Mouse (Mus musculus) heart, embryonic 14.5 days (tissue): ENCODE results near the gene Auts2. TPM values are rescaled to one million over a fixed set of nuclear protein-coding genes. Genes with fewer than 3 reads are reported as not detected.

Source experiments
- ATAC-seq: fragments of 200-750 bp; cut with Nextera tagmentation; 2 replicates; pipeline ENCODE4 v1.8.0; 2017; ENCODE audit warnings: low read depth, moderate TSS enrichment; ENCODE audit not compliant: insufficient number of reproducible peaks, insufficient read depth, low FRiP score
- H3K27ac ChIP-seq, 2 experiments: fragments of 200-500 bp in 1 of 2; fragments of 300-500 bp in 1 of 2; sonication (generic) in 1 of 2; replicated peaks in 1 of 2; 2 replicates each; pipeline ENCODE4 v1.5.1; 2012 to 2014; ENCODE audit warnings: low read depth in 2 of 2, low read length in 2 of 2, control low read depth in 1 of 2, mild to moderate bottlenecking in 1 of 2, mixed read lengths in 1 of 2; ENCODE audit not compliant: control insufficient read depth in 1 of 2, insufficient read depth in 1 of 2
- H3K27me3 ChIP-seq: fragments of 300-500 bp; sonication (generic); 2 replicates; pipeline ENCODE4 v1.6.1; 2014; ENCODE audit warnings: mild to moderate bottlenecking, low read length, control low read depth; ENCODE audit not compliant: control insufficient read depth, insufficient read depth
- H3K36me3 ChIP-seq: fragments of 300-500 bp; sonication (generic); 2 replicates; pipeline ENCODE4 v1.6.1; 2014; ENCODE audit warnings: mild to moderate bottlenecking, control low read depth, low read length, mixed read lengths; ENCODE audit not compliant: control insufficient read depth, insufficient read depth
- H3K4me1 ChIP-seq, 2 experiments: fragments of 200-500 bp in 1 of 2; fragments of 300-500 bp in 1 of 2; sonication (generic) in 1 of 2; 2 replicates each; pipeline ENCODE4 v1.6.1; 2012 to 2014; ENCODE audit warnings: low read length in 2 of 2, control low read depth in 1 of 2, mixed read lengths in 1 of 2; ENCODE audit not compliant: control insufficient read depth in 2 of 2, insufficient read depth in 2 of 2
- H3K4me2 ChIP-seq: fragments of 300-500 bp; sonication (generic); 2 replicates; pipeline ENCODE4 v1.6.1; 2014; ENCODE audit warnings: mild to moderate bottlenecking, low read length
- H3K4me3 ChIP-seq, 2 experiments: fragments of 200-500 bp in 1 of 2; fragments of 300-500 bp in 1 of 2; sonication (generic) in 1 of 2; 2 replicates each; pipeline ENCODE4 v1.5.1; 2012 to 2014; ENCODE audit warnings: low read length in 2 of 2, mild to moderate bottlenecking in 2 of 2, control low read depth in 1 of 2, low read depth in 1 of 2, moderate library complexity in 1 of 2; ENCODE audit not compliant: control insufficient read depth in 1 of 2, insufficient read depth in 1 of 2
- H3K9ac ChIP-seq: fragments of 300-500 bp; sonication (generic); 2 replicates; pipeline ENCODE4 v1.6.1; 2014; ENCODE audit warnings: mild to moderate bottlenecking, low read length
- H3K9me3 ChIP-seq: fragments of 300-500 bp; sonication (generic); 2 replicates; pipeline ENCODE4 v1.6.1; 2016; ENCODE audit warnings: low read length, control low read depth; ENCODE audit not compliant: control insufficient read depth
- WGBS: fragments of 180-500 bp; shearing (Covaris S2); extraction: QIAGEN DNeasy Blood & Tissue Kit; methylation state at CpG from one replicate; pipeline ENCODE4 v1.1.7; 2014; 5-methylcytosine and 5-hydroxymethylcytosine counted together
- polyA plus RNA-seq: library from polyadenylated mRNA; unstranded; fragments of >200 nt; fragmentation: Nextera tagmentation; extraction: Ambion mirVana; gene quantifications from 2 replicates; pipeline ENCODE4 v1.2.1, GENCODE M21; 2014

The Auts2 gene
- polyA plus RNA-seq, 1 experiment from 2014 or later = 18.0 TPM

DNA sequence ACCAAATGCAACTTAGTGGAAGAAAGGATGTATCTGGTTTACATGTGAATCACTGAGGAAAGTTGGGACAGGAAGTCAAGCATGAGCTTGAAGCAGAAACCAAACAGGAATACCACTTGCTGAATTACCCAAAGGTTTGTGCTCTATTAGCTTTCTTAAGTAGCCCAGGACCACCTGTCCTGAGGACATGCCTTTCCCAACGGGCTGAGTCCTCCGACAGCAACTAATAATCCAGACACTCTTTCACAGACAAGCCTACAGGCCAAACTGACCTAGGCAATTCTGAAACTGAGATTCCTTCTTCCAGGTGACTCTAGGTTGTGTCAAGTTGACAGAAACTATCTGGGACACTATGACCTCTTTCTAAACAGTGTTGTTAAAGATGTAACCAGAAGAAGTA is 44.2 kb downstream of the Auts2 start:
- no peak overlapping the region for H3K9ac ChIP-seq
- ATAC-seq = no peak
- no peak overlapping the region for H3K4me2 ChIP-seq
- no peaks in the 10 kb centered on the region for H3K27me3 ChIP-seq
- no peaks in the 10 kb centered on the region for H3K9me3 ChIP-seq
- WGBS = 74% methylated on average over 2 of the region's 2 CpGs
- no peak overlapping the region for H3K27ac ChIP-seq
- no peaks in the 10 kb centered on the region for H3K36me3 ChIP-seq
- H3K4me3 ChIP-seq = no peak overlapping the region
- H3K4me1 ChIP-seq = peaks cover 4 to 5% of the 10 kb centered on the region in 2 experiments

DNA sequence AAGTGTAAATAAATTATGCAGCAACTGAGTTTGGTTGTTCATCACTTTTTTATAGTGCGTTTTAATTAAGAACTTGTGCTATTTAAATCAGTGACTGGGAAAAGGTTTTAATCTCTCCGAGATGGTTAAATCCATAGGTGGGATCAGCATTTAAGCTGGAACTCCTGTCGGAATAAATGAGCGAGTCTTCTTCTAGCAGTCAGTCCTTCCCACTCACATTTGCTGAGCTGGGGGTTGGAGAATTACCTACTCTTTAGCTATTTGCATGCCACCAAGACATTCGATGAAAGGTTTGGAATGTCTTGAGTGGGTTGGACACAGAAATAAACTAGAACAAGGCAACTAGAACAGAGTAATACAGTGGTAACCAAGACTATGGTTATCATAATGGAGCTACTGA is 45.1 kb downstream of the Auts2 start:
- no peak for ATAC-seq
- WGBS = 87% methylated on average over 5 of the region's 5 CpGs
- Histone ChIP-seq H3K9me3 (no peaks in the 10 kb centered on the region), H3K27ac (no peak overlapping the region), H3K27me3 (no peaks in the 10 kb centered on the region), H3K4me1 (peaks cover 4 to 5% of the 10 kb centered on the region in 2 experiments), H3K4me2 (no peak overlapping the region), H3K4me3 (no peak overlapping the region), H3K36me3 (no peaks in the 10 kb centered on the region), H3K9ac (no peak overlapping the region)

DNA sequence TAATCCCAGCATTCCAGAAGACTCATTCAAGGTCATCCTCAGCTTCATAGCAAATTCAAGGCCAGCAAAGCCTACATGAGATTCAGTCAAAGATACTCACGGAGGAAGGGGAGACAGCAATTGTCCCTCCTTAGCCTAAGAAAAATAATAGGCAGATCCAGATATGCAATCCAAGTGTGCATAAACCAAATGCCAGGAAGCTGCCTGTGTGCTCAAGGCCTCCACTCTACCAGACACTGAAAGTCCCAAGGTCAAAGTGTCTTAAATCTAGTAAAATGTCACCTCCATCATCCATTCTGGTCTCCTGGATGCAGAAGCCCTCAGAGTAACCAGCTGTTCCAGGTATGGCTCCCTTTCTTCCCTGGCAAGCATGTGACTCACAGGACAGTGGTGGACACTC is 50.4 kb downstream of the Auts2 start:
- Histone ChIP-seq H3K9ac (no peak overlapping the region), H3K9me3 (no peaks in the 10 kb centered on the region), H3K27ac (no peak overlapping the region), H3K4me1 (peaks cover 5 to 17% of the 10 kb centered on the region in 2 experiments), H3K27me3 (no peaks in the 10 kb centered on the region), H3K4me2 (no peak overlapping the region), H3K36me3 (no peaks in the 10 kb centered on the region), H3K4me3 (no peak overlapping the region)
- ATAC-seq = no peak
- WGBS = 59% methylated on average over 1 of the region's 1 CpGs

DNA sequence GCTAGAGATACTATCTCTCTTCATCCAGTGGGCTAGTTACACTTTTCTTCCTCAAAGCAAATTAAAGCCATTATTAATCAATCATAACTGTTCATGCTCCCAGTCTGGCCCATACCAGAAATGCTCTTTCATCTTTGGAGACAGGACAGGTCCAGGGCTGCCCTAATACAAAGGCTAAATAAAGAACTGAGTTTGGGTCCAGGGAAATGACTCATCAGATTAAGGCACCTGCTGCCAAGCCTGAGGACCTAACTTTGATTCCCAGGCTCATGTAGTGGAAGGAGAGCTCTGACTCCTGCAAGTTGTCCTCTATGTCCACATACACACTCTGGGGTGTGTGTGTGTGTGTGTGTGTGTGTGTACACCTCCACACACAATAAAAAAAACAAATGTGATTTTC is 51.1 kb downstream of the Auts2 start:
- no peaks in the 10 kb centered on the region for H3K36me3 ChIP-seq
- no peak overlapping the region for H3K4me3 ChIP-seq
- H3K27ac ChIP-seq = no peak overlapping the region
- H3K9ac ChIP-seq = no peak overlapping the region
- H3K9me3 ChIP-seq = no peaks in the 10 kb centered on the region
- H3K27me3 ChIP-seq = no peaks in the 10 kb centered on the region
- H3K4me1 ChIP-seq = peaks cover 5 to 23% of the 10 kb centered on the region in 2 experiments
- ATAC-seq = no peak
- no peak overlapping the region for H3K4me2 ChIP-seq

DNA sequence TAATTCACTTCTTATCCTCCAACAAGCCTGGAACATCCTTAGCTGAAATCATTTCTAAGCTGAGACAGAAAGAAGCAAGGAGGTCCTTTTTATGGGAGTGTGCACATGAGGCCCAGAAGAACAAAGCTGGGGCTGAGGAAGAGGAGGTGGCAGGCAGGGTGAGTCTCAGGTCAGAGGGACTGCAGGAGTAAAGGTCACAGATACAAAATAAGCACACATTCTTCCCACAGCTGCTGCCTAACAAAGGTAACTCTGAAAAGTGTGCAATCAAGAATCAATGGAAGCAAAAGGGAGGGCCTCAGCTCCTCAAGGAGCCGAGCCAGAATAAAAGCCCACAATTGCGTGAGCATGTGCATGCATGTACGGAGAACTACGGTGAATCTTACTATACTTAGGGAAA is 51.6 kb downstream of the Auts2 start:
- H3K4me1 ChIP-seq = peaks cover 5 to 28% of the 10 kb centered on the region in 2 experiments
- H3K27ac ChIP-seq = no peak overlapping the region
- no peaks in the 10 kb centered on the region for H3K9me3 ChIP-seq
- no peaks in the 10 kb centered on the region for H3K27me3 ChIP-seq
- H3K36me3 ChIP-seq = no peaks in the 10 kb centered on the region
- H3K4me3 ChIP-seq = no peak overlapping the region
- H3K9ac ChIP-seq = no peak overlapping the region
- WGBS = 77% methylated on average over 4 of the region's 4 CpGs
- ATAC-seq = no peak
- H3K4me2 ChIP-seq = no peak overlapping the region

DNA sequence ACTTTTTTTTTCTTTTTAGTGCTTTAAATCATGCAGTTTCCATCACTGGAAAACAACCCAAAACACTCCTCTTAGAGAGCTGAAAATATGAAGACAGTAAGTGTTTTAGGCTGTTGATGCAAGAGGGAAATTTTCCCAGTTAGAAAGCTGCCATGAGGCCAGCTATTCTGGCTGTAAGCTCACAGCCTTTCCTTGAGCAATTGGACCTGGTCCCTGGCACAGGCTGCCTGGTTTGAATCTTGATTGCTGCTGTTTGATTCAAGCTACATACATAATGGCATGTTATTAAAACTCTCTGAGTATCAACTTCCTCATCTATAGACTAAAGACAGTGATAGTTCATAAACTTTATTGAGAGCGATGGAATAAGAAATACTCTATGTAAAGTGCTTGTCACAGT is 52.8 kb downstream of the Auts2 start:
- Histone ChIP-seq H3K4me2 (no peak overlapping the region), H3K27me3 (no peaks in the 10 kb centered on the region), H3K4me1 (peaks cover 7 to 33% of the 10 kb centered on the region in 2 experiments), H3K4me3 (no peak overlapping the region), H3K9me3 (no peaks in the 10 kb centered on the region), H3K36me3 (no peaks in the 10 kb centered on the region), H3K9ac (no peak overlapping the region), H3K27ac (no peak overlapping the region)
- ATAC-seq = no peak
- WGBS = 95% methylated on average over 1 of the region's 1 CpGs

DNA sequence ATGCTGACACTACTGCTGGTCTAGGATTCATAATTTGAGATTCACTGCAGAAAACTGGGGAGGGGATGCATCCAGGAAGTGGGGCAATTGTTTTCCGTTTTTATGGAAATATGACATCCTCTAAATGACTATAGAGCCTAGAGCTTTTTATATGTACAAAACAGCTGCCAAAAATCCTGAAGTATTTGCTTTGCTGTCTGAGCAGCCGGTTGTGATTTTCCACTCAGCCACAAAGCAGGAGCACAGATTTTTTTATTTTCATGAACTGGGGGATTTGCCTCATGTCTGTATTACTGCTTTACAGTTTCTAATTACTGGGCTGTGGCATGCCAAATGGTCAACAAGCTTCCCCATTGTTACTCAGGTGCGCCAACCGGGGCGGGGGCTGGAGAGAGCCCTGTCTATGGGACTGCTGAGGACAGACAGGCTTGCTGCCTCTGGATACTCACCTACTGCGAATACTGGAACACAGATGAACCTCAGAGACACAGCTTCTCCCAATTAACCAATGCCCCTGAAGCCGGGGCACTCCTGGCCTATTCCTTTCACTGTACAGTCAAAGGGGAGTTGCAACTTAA is 53.3 kb downstream of the Auts2 start:
- WGBS = 80% methylated on average over 7 of the region's 7 CpGs

DNA sequence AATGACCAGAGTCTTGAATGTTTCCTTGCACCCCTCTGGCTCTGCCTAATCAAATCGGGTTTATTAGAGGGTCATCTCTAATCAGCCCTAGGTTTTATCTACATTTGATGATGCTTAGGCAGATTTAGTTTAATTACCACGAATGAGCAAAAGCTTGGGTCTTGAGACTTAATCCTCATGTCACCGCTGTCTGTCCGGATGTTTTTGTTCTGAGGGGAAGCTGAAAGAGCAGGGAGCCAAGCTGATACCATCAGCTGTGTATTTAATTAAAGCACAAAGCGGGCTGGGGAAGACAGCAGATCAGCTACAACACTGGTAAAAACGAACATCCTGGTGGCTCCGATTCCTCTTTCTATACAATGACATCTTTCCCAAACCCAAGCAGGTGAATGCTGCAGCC is 56.3 kb downstream of the Auts2 start:
- H3K4me2 ChIP-seq = no peak overlapping the region
- H3K4me1 ChIP-seq = peaks cover 7 to 29% of the 10 kb centered on the region in 2 experiments

More for the DNA sequence above, 53.3 kb downstream of the Auts2 start:
- no peak for ATAC-seq
- no peaks in the 10 kb centered on the region for H3K9me3 ChIP-seq
- peaks cover 7 to 33% of the 10 kb centered on the region in 2 experiments for H3K4me1 ChIP-seq
- no peak overlapping the region for H3K27ac ChIP-seq
- H3K36me3 ChIP-seq = no peaks in the 10 kb centered on the region
- no peaks in the 10 kb centered on the region for H3K27me3 ChIP-seq
- H3K4me2 ChIP-seq = no peak overlapping the region
- no peak overlapping the region for H3K4me3 ChIP-seq
- no peak overlapping the region for H3K9ac ChIP-seq

More for the DNA sequence above, 56.3 kb downstream of the Auts2 start:
- Histone ChIP-seq H3K27me3 (no peaks in the 10 kb centered on the region), H3K9ac (no peak overlapping the region), H3K27ac (no peak overlapping the region), H3K36me3 (no peaks in the 10 kb centered on the region), H3K9me3 (no peaks in the 10 kb centered on the region), H3K4me3 (no peak overlapping the region)
- ATAC-seq = no peak
- 45% methylated on average over 7 of the region's 7 CpGs for WGBS
